Comparison of ENCODE assay signal across 8 mouse cellular contexts in the genomic region with DNA sequence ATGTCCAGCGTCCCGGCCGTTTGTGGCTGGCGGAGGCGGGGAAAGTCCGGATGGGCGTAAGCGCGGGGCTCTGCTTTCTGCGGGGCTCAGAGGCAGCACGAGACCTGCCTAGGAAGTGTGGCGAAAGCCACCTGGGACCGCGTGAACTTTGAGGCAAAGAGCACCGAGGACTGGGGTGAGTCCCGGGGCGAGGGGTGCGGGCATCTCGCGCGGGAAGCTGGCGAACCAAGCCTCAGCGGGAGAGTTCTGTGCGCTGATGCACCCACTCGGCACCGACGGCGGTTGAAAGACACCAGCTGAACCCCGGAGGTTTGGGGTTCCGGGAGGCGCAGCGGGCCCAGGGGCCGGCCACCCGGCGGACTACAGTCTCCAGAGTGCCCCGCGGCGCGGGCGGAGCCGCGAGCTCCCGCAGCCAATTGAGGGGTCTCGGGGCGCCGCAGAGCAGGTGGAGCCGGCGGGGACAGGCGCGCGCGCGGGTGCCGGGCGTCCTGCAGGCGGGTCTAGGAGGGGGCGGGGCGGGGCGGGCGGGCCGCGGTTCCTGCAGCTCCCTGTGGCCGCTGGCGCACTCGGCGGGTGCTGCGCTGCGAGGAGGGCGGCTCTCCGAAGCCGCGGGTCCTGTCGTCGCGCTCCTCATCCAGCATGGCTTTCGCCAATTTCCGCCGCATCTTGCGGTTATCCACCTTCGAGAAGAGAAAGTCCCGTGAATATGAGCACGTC. TPM values are rescaled to one million over a fixed set of nuclear protein-coding genes. Genes with fewer than 3 reads are reported as not detected.
A peak's percentile ranks its signal among the peaks of the same experiment; 100 is the strongest.
DNase-seq lines count a peak whose midpoint lies in the region; ATAC-seq lines count a peak whose summit lies in the region.

A gene (plus strand): TSS at position 541 of the 717 bp plus-strand sequence.

- H3K36me3 ChIP-seq in embryonic facial prominence, embryonic 12.5 days: no peaks in the 10 kb centered on the region
- 0 out of 2 replicates have a peak, but pooled peaks cover 6% of the 10 kb centered on the region for H3K36me3 ChIP-seq in limb, embryonic 13.5 days
- H3K36me3 ChIP-seq in midbrain, embryonic 15.5 days (replicated peaks): no peaks in the 10 kb centered on the region

- no peaks in the 10 kb centered on the region for H3K27me3 ChIP-seq in embryonic facial prominence, embryonic 12.5 days
- peaks cover 28% of the 10 kb centered on the region for H3K27me3 ChIP-seq in limb, embryonic 13.5 days
- peaks cover 18% of the 10 kb centered on the region; the same call in 1 of the 2 replicates for H3K27me3 ChIP-seq in midbrain, embryonic 15.5 days (replicated peaks)

- peak; percentile 92 for ATAC-seq in embryonic facial prominence, embryonic 12.5 days (ENCODE audit: insufficient number of reproducible peaks, insufficient read depth, low FRiP score, low TSS enrichment)
- ATAC-seq in limb, embryonic 13.5 days (ENCODE audit: low FRiP score, low read depth): peak; percentile 96
- ATAC-seq in midbrain, embryonic 15.5 days (replicated peaks): peak; percentile 96

- H3K4me3 ChIP-seq in embryonic facial prominence, embryonic 12.5 days: peak within 1 kb of the TSS; percentile 58
- H3K4me3 ChIP-seq in limb, embryonic 13.5 days: peak within 1 kb of the TSS; percentile 67
- H3K4me3 ChIP-seq in midbrain, embryonic 15.5 days: peak within 1 kb of the TSS; percentile 66

- no peaks in the 10 kb centered on the region for H3K9me3 ChIP-seq in embryonic facial prominence, embryonic 12.5 days
- no peaks in the 10 kb centered on the region for H3K9me3 ChIP-seq in limb, embryonic 13.5 days
- no peaks in the 10 kb centered on the region for H3K9me3 ChIP-seq in midbrain, embryonic 15.5 days

- WGBS in embryonic facial prominence, embryonic 12.5 days: under 1% methylated on average over 80 of the region's 82 CpGs
- WGBS in limb, embryonic 13.5 days: under 1% methylated on average over 64 of the region's 82 CpGs
- WGBS in midbrain, embryonic 15.5 days: under 1% methylated on average over 80 of the region's 82 CpGs

- peak; percentile 73 for DNase-seq in 3T3-L1 (ENCODE audit: low read depth, low spot score)
- peak; percentile 96 to 97 for DNase-seq in adrenal gland, postnatal 36 days
- peak; percentile 86 for DNase-seq in heart, adult 8-10 months (ENCODE audit: low spot score)
- peak; percentile 90 for DNase-seq in kidney, adult 9 months
- DNase-seq in spleen, adult 18-20 months: peak; percentile 89 to 94

- no peak within 1 kb of the TSS for H3K27ac ChIP-seq in embryonic facial prominence, embryonic 12.5 days
- no peak within 1 kb of the TSS for H3K27ac ChIP-seq in limb, embryonic 13.5 days
- no peak within 1 kb of the TSS for H3K27ac ChIP-seq in midbrain, embryonic 15.5 days

- peak within 1 kb of the TSS; percentile 65 for H3K9ac ChIP-seq in embryonic facial prominence, embryonic 12.5 days
- H3K9ac ChIP-seq in limb, embryonic 13.5 days: peak within 1 kb of the TSS; percentile 74
- peak within 1 kb of the TSS; percentile 47 for H3K9ac ChIP-seq in midbrain, embryonic 15.5 days

- H3K4me1 ChIP-seq in embryonic facial prominence, embryonic 12.5 days: peaks cover 6% of the 10 kb centered on the region; the same call in 1 of the 2 replicates
- H3K4me1 ChIP-seq in limb, embryonic 13.5 days: peaks cover 29% of the 10 kb centered on the region
- peaks cover 17% of the 10 kb centered on the region for H3K4me1 ChIP-seq in midbrain, embryonic 15.5 days

- H3K4me2 ChIP-seq in embryonic facial prominence, embryonic 12.5 days (replicated peaks): peak within 1 kb of the TSS; percentile 88
- H3K4me2 ChIP-seq in limb, embryonic 13.5 days (replicated peaks): peak within 1 kb of the TSS; percentile 99
- peak within 1 kb of the TSS; percentile 97 for H3K4me2 ChIP-seq in midbrain, embryonic 15.5 days

RNA-seq across cellular contexts. Expression of the gene that starts here (rescaled TPM):
- total RNA-seq in adrenal gland, postnatal 36 days (2021): 10 to 100 TPM in 1 of 2 experiments, 1 to 10 TPM in 1; 9.0 to 13.3 TPM
- 3.1 and 3.2 TPM in 2 replicates for polyA plus RNA-seq in embryonic facial prominence, embryonic 12.5 days (2016; fragmentation: Nextera tagmentation; extraction: Ambion mirVana)
- total RNA-seq in heart, adult 8-10 months (2022): 1 to 10 TPM; 6.6 to 9.2 (median 8.7) TPM
- polyA plus RNA-seq in limb, embryonic 13.5 days (2015; fragmentation: Nextera tagmentation; extraction: Ambion mirVana): 2.6 and 3.1 TPM in 2 replicates
- 2.0 and 2.3 TPM in 2 replicates for polyA plus RNA-seq in midbrain, embryonic 15.5 days (2015; fragmentation: Nextera tagmentation; extraction: Ambion mirVana)
